Mouse (Mus musculus) C2C12 (cell line): Measurements from ENCODE around the gene Rab42.

ENCODE experiments used
- MAX ChIP-seq: IDR thresholded peaks from one replicate; pipeline ENCODE4 v1.6.1; 2011; ENCODE audit warnings: mild to moderate bottlenecking, control low read depth
- USF1 ChIP-seq: IDR thresholded peaks from one replicate; pipeline ENCODE4 v1.6.1; 2011; ENCODE audit warnings: low read depth, mild to moderate bottlenecking, control low read depth, moderate library complexity

DNA sequence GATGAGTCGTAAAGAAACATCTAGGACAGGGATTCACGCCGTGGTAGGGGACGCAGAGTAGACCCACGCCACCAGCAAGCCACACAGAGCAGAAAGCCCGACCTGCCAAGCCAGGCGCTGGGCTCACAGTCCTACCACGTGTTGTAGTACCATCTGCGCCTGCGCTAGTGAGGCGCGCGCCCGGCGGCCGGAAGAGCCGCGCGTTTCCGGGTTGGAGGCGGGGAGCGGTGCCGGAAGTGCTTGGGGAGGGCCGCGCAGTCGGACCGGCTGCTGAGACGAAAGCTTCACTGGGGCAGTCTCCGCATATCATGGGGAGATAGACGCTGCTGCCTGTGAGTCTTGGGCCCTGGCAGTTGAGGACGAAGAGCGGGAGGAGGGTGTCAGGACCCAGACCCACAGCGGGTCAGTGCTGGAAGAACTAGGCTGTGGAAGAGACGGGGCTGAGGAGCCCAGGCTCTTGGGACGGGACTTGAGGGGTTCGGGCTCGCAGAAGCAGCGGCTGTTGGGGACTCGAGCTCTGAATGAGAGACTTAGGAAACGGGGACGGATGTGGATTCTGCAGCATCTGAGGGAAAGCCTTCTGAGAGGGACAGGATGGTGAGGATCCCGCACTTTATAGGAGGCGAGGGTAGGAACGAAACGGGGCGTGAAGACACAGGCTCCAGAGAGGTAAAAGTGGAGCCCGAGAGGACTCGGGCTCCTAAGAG is 28.9 kb downstream of the Rab42 start, which contains the start of gene Taf12:
- TF ChIP-seq USF1 (peak; percentile 74), MAX (peak; percentile 97)
